Mouse (Mus musculus): ENCODE results near the gene Selenov. TPM values are rescaled to one million over a fixed set of nuclear protein-coding genes. Genes with fewer than 3 reads are reported as not detected.

The Selenov gene
- polyA plus RNA-seq, 1 experiment from 2014 or later: not detected

DNA sequence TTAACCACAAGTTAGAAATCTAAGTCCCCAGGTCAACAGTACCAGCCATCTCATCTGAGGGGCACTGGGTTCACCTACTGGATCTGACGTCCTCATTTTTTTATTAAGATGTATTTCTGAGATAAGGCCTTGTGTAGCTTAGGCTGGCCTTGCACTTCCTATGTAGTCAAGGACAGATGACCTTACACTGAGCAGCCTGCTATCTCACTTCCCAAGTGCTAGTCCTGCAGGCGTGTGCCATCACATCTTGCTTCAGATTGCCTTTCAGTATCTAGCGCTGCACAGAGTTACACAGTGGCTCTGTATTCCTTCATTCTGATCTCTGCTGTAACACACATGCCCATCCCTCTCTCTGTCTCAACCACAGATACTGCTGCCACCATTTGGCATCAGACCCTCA, 27.1 kb upstream of the Selenov start:
- Histone ChIP-seq H3K9me3 (no peaks in the 10 kb centered on the region), H3K27me3 (no peaks in the 10 kb centered on the region), H3K4me1 (replicated peaks) (no peaks in the 10 kb centered on the region), H3K4me3 (replicated peaks) (no peak overlapping the region), H3K9ac (replicated peaks) (no peak overlapping the region), H3K4me2 (no peak overlapping the region), H3K36me3 (peaks cover 92% of the 10 kb centered on the region), H3K27ac (no peak overlapping the region)
- 91% methylated on average over 3 of the region's 3 CpGs for WGBS
- no peak for ATAC-seq (ENCODE audit: insufficient number of reproducible peaks, insufficient read depth, low FRiP score, low TSS enrichment, low read depth)

GRCm38 (mm10) chr7:28311926-28312543, 21.0 kb upstream of the Selenov start, which contains the start of gene Timm50:
Timm50 (minus strand) TSS chr7:28312072.
- Histone ChIP-seq H3K4me2 (peak within 1 kb of the TSS; percentile 84), H3K4me3 (replicated peaks) (peak within 1 kb of the TSS; percentile 89), H3K9me3 (no peaks in the 10 kb centered on the region), H3K4me1 (replicated peaks) (peaks cover 14% of the 10 kb centered on the region), H3K27ac (peak within 1 kb of the TSS; percentile 66; the same call in 1 of the 2 replicates), H3K27me3 (no peaks in the 10 kb centered on the region), H3K36me3 (peaks cover 65% of the 10 kb centered on the region), H3K9ac (replicated peaks) (peak within 1 kb of the TSS; percentile 92)
- WGBS: under 1% methylated on average over 45 of the region's 45 CpGs
- peak; percentile 95 for ATAC-seq (ENCODE audit: insufficient number of reproducible peaks, insufficient read depth, low FRiP score, low TSS enrichment, low read depth)

- ATAC-seq (ENCODE audit: insufficient number of reproducible peaks, insufficient read depth, low FRiP score, low TSS enrichment, low read depth): peak; percentile 5; the same call in 1 of the 2 replicates
These were observed 20.4 kb upstream of the Selenov start for GRCm38 (mm10) chr7:28311151-28311925.

DNA sequence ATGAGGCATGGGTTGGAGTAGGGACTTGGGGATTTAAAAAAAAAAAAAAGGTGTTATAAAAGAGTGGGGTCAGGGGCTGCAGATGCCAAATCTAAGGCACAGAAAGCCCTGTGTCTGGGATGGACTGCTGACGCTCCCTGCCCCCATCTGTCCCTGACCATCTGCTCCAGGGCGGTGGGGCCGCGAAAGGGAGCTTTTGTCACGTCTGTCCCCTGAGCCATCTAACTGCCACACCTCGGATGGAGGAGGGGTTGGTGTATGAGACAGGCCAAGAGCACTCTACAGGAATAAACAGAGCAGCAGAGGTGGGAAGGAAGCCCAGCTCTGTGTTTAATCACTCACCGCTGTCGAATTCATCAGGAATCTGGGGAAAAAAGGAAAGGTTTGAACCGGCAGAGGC, 18.8 kb upstream of the Selenov start:
- Histone ChIP-seq H3K4me3 (replicated peaks) (0 out of 2 replicates have a peak overlapping the region, but pooled peaks have one; percentile 0), H3K27ac (no peak overlapping the region), H3K36me3 (peaks cover 65% of the 10 kb centered on the region), H3K4me1 (replicated peaks) (peaks cover 14% of the 10 kb centered on the region), H3K27me3 (no peaks in the 10 kb centered on the region), H3K9me3 (no peaks in the 10 kb centered on the region), H3K4me2 (peak overlapping the region; percentile 84; the same call in 1 of the 2 replicates), H3K9ac (replicated peaks) (no peak overlapping the region)
- 39% methylated on average over 9 of the region's 9 CpGs for WGBS
- no peak for ATAC-seq (ENCODE audit: insufficient number of reproducible peaks, insufficient read depth, low FRiP score, low TSS enrichment, low read depth)

More at GRCm38 (mm10) chr7:28311151-28311925, 20.4 kb upstream of the Selenov start:
- peak overlapping the region; percentile 66; the same call in 1 of the 2 replicates for H3K27ac ChIP-seq
- H3K27me3 ChIP-seq: no peaks in the 10 kb centered on the region
- peaks cover 65% of the 10 kb centered on the region for H3K36me3 ChIP-seq
- peaks cover 14% of the 10 kb centered on the region for H3K4me1 ChIP-seq (replicated peaks)
- no peaks in the 10 kb centered on the region for H3K9me3 ChIP-seq
- peak overlapping the region; percentile 89 for H3K4me3 ChIP-seq (replicated peaks)
- whole genome bisulfite sequencing: 8% methylated on average over 35 of the region's 35 CpGs
- peak overlapping the region; percentile 92 for H3K9ac ChIP-seq (replicated peaks)
- H3K4me2 ChIP-seq: peak overlapping the region; percentile 84

- no peaks in the 10 kb centered on the region for H3K9me3 ChIP-seq
- 90% methylated on average over 8 of the region's 8 CpGs for WGBS
- no peak overlapping the region for H3K27ac ChIP-seq
- H3K9ac ChIP-seq (replicated peaks): no peak overlapping the region
- ATAC-seq (ENCODE audit: insufficient number of reproducible peaks, insufficient read depth, low FRiP score, low TSS enrichment, low read depth): no peak
- peaks cover 58% of the 10 kb centered on the region for H3K36me3 ChIP-seq
- H3K4me1 ChIP-seq (replicated peaks): peaks cover 36% of the 10 kb centered on the region
- no peak overlapping the region for H3K4me2 ChIP-seq
- H3K27me3 ChIP-seq: peaks cover 22% of the 10 kb centered on the region
- no peak overlapping the region for H3K4me3 ChIP-seq (replicated peaks)
These were observed 15.2 kb upstream of the Selenov start for GRCm38 (mm10) chr7:28306216-28306615.

DNA sequence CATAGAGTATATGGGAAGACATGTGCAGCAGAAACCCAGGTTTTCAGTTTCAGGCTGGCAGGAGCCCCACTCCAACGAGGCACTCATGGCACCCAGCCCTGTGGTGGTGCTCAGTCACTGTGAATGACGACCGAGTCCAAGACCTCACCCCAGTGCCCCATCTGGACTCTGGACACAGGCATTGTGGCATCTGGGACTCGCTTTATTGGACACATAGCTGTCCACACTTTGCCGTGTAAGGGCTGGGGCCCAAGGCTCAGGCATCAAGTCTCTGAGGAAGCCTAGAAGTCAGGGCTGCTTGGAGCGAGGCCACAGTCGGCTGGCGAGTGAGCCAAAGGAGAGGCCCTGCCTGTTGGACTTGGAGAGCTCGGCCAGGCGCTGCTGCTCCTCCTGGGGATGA, 14.7 kb upstream of the Selenov start:
- Histone ChIP-seq H3K4me2 (no peak overlapping the region), H3K27me3 (peaks cover 28% of the 10 kb centered on the region), H3K4me1 (replicated peaks) (peaks cover 34% of the 10 kb centered on the region), H3K27ac (no peak overlapping the region), H3K9ac (replicated peaks) (no peak overlapping the region), H3K4me3 (replicated peaks) (no peak overlapping the region), H3K9me3 (no peaks in the 10 kb centered on the region), H3K36me3 (peaks cover 58% of the 10 kb centered on the region)
- no peak for ATAC-seq (ENCODE audit: insufficient number of reproducible peaks, insufficient read depth, low FRiP score, low TSS enrichment, low read depth)
- 89% methylated on average over 10 of the region's 10 CpGs for WGBS

GRCm38 (mm10) chr7:28301616-28302433, 10.8 kb upstream of the Selenov start, which contains the start of gene Dll3:
Dll3 (minus strand) TSS chr7:28302238.
- H3K9ac ChIP-seq (replicated peaks): peak within 1 kb of the TSS; percentile 46
- H3K36me3 ChIP-seq: peaks cover 22% of the 10 kb centered on the region
- H3K4me1 ChIP-seq (replicated peaks): peaks cover 26% of the 10 kb centered on the region
- peak within 1 kb of the TSS; percentile 33 for H3K4me3 ChIP-seq (replicated peaks)
- 0 out of 2 replicates have a peak, but pooled peaks cover 3% of the 10 kb centered on the region for H3K9me3 ChIP-seq
- H3K4me2 ChIP-seq: peak within 1 kb of the TSS; percentile 57
- peak within 1 kb of the TSS; percentile 47; the same call in 1 of the 2 replicates for H3K27ac ChIP-seq
- under 1% methylated on average over 30 of the region's 30 CpGs for WGBS
- peaks cover 66% of the 10 kb centered on the region for H3K27me3 ChIP-seq
- ATAC-seq (ENCODE audit: insufficient number of reproducible peaks, insufficient read depth, low FRiP score, low TSS enrichment, low read depth): peak; percentile 44; the same call in 1 of the 2 replicates

DNA sequence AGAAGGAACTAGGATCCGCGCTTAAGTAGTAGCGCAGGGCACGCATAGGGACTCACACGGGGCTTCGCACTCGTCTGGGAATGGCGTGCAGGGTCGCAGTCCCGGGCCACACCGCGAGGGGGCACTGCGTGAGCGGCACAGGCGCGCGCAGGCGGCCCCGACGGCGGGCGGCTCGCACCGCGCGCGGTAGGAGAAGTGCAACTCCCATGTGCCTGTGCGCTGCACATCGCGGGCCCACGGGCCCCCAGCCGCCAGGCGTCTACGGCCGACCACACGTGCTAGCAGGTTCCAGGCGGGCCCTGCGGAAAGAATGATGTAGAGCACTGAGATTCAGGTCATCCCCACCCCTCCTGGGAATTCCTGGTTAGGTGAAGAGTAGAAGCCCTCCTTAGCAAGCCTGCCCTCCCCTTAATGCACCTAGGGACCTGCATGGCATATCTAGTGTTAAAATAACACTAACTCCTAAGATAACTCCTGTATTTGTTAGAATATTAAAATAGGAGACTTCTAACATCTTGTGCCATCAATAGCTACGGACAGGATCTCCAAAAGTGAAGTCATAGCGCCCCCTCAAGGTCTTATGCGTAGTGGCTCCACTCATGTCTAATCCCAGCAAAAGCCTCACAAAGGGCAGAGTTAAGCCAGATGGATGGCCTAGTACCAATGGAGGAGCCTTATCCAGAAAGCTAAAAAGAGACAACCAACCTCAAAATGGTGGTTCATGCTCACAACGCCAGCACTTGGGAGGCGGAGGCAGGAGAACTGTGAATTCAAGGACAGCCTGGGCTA, 8.0 kb upstream of the Selenov start:
- ATAC-seq (ENCODE audit: insufficient number of reproducible peaks, insufficient read depth, low FRiP score, low TSS enrichment, low read depth): no peak
- Histone ChIP-seq H3K9me3 (0 out of 2 replicates have a peak, but pooled peaks cover 3% of the 10 kb centered on the region), H3K27ac (no peak overlapping the region), H3K4me3 (replicated peaks) (peak overlapping the region; percentile 17; the same call in 1 of the 2 replicates), H3K4me2 (peak overlapping the region; percentile 34; the same call in 1 of the 2 replicates), H3K36me3 (no peaks in the 10 kb centered on the region), H3K9ac (replicated peaks) (peak overlapping the region; percentile 40; the same call in 1 of the 2 replicates), H3K27me3 (peaks cover 94% of the 10 kb centered on the region), H3K4me1 (replicated peaks) (peaks cover 26% of the 10 kb centered on the region)
- WGBS: 23% methylated on average over 43 of the region's 43 CpGs

- peak; percentile 23; the same call in 1 of the 2 replicates for ATAC-seq (ENCODE audit: insufficient number of reproducible peaks, insufficient read depth, low FRiP score, low TSS enrichment, low read depth)
- peaks cover 99% of the 10 kb centered on the region for H3K27me3 ChIP-seq
- H3K9me3 ChIP-seq: 0 out of 2 replicates have a peak, but pooled peaks cover 3% of the 10 kb centered on the region
- H3K36me3 ChIP-seq: no peaks in the 10 kb centered on the region
- H3K9ac ChIP-seq (replicated peaks): peak overlapping the region; percentile 57
- peaks cover 15% of the 10 kb centered on the region for H3K4me1 ChIP-seq (replicated peaks)
- H3K4me2 ChIP-seq: peak overlapping the region; percentile 79
- no peak overlapping the region for H3K27ac ChIP-seq
- peak overlapping the region; percentile 55 for H3K4me3 ChIP-seq (replicated peaks)
- 8% methylated on average over 62 of the region's 63 CpGs for WGBS
These were observed 3.5 kb upstream of the Selenov start for GRCm38 (mm10) chr7:28294481-28294880.

- ATAC-seq (ENCODE audit: insufficient number of reproducible peaks, insufficient read depth, low FRiP score, low TSS enrichment, low read depth): no peak
- Histone ChIP-seq H3K4me1 (replicated peaks) (peaks cover 15% of the 10 kb centered on the region), H3K4me2 (peak overlapping the region; percentile 53), H3K4me3 (replicated peaks) (peak overlapping the region; percentile 31), H3K27me3 (peaks cover 85% of the 10 kb centered on the region), H3K27ac (no peak overlapping the region), H3K9ac (replicated peaks) (peak overlapping the region; percentile 40; the same call in 1 of the 2 replicates), H3K36me3 (no peaks in the 10 kb centered on the region), H3K9me3 (no peaks in the 10 kb centered on the region)
- under 1% methylated on average over 15 of the region's 18 CpGs for WGBS
These were observed 821 bp downstream of the Selenov start for GRCm38 (mm10) chr7:28290165-28290564.

All from limb, embryonic 12.5 days (tissue).